Mouse (Mus musculus) heart, postnatal 10 days (tissue): ENCODE results near the gene 1700019N19Rik. TPM values are rescaled to one million over a fixed set of nuclear protein-coding genes. Genes with fewer than 3 reads are reported as not detected.

Experiments used
- total RNA-seq, 2 experiments: library from RNA; stranded (reverse); gene quantifications; 2 replicates each; pipeline ENCODE4 v1.2.3; 2021

1700019N19Rik gene
- total RNA-seq, 2 experiments from 2014 or later, result not detected

Other genes with a start within 250 kb of the 1700019N19Rik start
- not detected for gene Pnlip, start 142.0 kb downstream of the 1700019N19Rik start, total RNA-seq
- under 1 TPM in 1 of 2 experiments, not detected in 1; 0.47 TPM for gene Pnliprp1, start 65.6 kb downstream of the 1700019N19Rik start, total RNA-seq
- gene Pnliprp2, start 34.7 kb downstream of the 1700019N19Rik start, total RNA-seq, result not detected
- under 1 TPM in 1 of 2 experiments, not detected in 1; 0.12 TPM for gene Eno4, start 149.0 kb upstream of the 1700019N19Rik start, total RNA-seq
- 10 to 100 TPM; 26.2 to 29.8 TPM for gene Hspa12a, start 149.2 kb upstream of the 1700019N19Rik start, total RNA-seq